Mouse (Mus musculus): ENCODE data around the gene Cdk14. TPM values are rescaled to one million over a fixed set of nuclear protein-coding genes. Genes with fewer than 3 reads are reported as not detected.

The Cdk14 gene
- total RNA-seq, 2 experiments from 2014 or later: 2.5 TPM; not detected in 1

DNA sequence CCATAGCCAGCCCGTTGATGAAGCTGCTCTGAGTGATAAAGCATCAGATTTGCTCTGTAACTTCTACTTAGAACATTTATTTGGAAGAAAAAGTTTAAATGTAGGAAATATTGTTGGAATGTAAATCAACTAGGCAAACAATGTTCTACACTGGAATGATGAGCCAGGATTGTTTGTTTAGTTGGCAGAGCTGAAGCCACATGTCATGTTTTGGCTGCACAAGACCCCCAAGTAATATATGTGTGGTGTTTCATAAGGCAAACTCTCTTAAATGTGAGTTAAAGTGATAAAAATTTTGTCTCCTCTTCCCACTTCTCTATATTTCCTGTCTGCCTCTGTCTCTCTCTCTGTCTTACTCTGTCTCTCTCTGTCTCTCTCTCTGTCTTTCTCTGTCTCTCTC is 291.3 kb downstream of the Cdk14 start:
- ATAC-seq (replicated peaks; ENCODE audit: low FRiP score, poor library complexity, severe bottlenecking): no peak

DNA sequence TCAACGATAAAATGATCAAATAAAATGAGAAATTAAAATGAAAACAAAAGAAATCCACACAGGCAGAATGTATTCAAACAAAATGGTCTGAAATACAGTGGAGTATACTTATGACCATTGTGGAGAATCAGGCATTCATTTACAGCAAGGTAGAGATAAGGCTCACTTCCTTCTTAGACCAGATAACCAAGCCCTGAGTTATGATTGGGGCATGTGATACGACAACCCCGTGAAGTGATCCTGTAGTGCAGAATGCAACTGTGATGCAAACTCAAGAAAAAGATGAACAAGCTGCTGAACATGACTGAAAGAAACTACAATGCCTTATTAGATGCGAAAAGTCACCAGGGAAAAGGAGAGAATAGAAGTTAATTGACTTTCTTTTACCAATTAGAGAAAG is 295.5 kb downstream of the Cdk14 start:
- ATAC-seq (replicated peaks; ENCODE audit: low FRiP score, poor library complexity, severe bottlenecking): no peak

DNA sequence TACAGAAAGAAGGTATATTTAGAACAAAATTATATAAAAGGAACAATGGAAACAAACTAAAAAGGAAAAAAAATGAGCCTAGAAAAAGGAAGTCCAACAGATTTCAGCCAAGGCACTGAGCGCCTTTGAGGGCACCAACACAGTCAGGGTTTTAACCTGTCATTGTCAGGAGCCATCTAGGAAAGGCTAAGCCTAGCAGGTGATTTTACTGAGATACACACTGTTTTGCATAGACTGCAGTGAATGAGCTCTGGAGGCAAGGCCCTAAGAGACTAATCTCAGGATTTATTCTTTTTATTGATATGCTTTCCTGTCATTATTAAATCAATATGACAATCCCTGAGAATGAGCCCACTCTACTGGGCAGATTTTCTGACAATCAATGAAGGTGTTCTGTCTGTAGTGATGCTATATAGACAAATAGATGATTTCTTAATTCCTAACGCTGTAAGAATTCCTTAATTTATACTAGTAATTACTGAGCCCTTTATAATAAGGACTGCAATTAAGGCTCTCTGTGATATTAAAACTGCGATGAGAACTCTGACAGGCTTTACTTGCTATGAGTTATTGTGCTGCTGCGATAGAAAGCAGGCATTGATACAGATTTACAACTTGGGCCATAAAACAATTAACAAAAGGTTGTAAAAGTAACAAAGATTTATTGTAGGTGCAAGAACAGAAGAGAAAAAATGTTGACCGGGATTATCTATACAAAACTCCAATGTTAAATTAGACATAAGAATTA is 303.2 kb downstream of the Cdk14 start:
- no peak for ATAC-seq (replicated peaks; ENCODE audit: low FRiP score, poor library complexity, severe bottlenecking)

DNA sequence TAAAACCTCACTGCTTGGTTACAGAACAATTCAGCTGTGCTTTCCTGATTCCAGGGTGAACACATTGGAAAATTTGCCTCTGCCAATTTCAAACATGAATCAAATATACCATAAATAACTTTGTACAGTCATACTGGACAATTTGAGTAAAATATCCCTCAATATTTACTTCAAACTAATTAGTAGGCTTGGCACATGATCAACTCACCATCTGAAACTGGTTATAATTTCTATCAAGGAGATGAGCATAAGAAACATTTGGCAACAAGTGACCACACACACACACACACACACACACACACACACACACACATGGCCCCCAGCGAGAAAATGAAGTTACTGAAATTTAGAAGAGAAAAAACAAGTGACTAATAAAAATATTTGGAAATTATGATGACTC is 304.6 kb downstream of the Cdk14 start:
- ATAC-seq (replicated peaks; ENCODE audit: low FRiP score, poor library complexity, severe bottlenecking): no peak

DNA sequence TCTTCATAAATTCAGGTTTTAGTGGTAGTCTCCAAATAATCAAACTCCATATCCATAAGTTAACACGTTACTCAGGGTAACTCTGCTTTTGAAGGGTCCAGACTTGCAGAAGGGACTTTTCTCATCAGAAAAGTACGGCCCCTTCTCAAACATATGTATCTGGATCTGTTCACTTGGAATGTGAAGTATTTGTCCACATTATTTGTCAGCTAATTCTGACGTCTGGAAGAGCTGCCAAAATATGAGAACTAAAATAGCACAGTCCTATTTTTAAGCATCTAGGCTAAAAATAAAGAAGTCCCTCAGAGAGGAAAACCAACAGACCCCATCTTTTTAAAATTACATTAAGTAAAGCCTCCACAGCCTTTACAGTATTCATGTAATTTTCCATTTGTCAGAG is 310.5 kb downstream of the Cdk14 start:
- ATAC-seq (replicated peaks; ENCODE audit: low FRiP score, poor library complexity, severe bottlenecking): no peak

DNA sequence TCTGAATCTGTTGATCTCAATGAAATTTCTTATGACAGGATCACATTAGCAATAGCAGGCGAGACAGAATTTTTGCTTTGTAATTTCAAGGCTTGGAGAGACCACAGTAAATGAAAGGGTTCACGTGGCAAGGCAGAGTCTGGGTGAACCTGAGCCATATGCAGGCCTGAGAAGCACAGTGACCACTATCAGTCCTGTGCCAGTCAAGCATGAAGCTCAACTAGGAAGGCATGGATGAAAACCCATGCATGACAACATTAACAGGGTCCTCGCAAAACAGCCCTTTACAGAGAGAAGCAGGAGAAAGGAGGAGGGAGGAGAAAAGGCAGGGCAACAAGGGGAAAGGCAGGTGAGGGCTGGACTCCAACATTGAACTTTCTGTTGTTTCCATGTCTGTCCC is 311.1 kb downstream of the Cdk14 start:
- ATAC-seq (replicated peaks; ENCODE audit: low FRiP score, poor library complexity, severe bottlenecking): no peak

DNA sequence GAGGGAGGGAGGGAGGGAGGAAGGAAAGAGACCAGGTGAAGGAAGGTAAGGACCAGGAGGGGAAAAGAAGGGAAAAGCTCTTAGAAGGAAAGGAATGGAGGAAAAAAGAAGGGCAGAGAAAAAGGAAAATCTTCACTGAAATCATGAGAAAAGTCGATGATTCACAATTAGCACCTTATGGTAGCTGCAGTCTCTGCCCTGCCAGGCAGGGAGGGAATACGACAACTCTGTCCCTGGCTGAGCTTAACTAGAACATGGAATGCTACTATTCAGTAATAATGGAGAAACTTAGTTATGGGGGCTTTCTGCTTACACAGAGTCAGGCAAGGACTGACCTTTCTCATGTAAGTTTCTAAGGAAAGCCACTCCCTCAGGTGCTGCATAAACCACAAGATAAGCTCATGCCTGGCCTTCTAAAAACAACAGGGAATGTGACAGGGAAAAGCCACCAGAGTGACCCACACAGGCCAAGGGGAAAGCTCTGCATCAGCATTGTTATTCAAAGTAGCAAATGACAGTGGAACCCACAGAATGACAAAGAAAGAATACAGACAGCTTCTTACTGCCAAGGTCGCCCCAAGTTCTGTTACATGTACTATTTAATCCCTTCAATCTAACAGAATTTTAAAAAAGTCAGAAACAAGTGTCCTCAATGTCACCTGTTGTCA is 323.7 kb downstream of the Cdk14 start:
- no peak for ATAC-seq (replicated peaks; ENCODE audit: low FRiP score, poor library complexity, severe bottlenecking)

DNA sequence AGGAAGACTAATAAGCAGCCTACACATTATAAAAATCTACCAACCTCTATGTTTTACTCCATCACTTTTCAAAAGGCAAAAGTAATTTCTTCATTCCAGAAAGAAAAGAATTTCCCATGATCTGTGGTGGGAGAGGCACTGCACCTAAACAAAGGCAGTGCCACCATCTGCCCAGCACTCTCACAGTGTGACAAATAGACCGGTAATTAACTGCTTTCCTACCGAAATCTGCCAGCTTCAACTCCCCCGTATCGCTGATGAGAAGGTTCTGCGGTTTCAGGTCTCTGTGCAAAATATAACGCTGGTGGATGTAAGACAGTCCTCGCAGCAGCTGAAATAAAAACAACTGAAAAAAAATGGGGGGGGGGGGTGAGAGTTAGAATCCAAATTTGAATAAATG is 327.4 kb downstream of the Cdk14 start:
- ATAC-seq (replicated peaks; ENCODE audit: low FRiP score, poor library complexity, severe bottlenecking): no peak

DNA sequence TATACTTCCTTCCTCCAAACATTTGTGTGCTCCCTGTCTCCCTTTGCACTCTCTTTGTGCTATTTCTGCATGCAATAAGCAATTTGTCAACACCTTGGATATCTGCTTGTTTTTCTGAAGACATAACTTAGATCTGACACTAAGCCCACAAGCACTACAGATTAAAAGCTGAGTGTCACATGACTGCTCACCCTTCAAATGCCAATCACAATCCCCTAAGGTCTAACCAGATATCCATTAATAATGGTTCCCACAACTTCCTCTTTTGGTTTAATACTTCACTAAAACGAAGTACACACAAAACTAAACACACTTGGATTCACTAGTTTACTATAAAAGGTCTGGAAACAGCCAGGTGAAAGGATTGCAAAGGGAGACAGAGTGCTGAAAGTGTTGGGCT is 348.6 kb downstream of the Cdk14 start:
- no peak for ATAC-seq (replicated peaks; ENCODE audit: low FRiP score, poor library complexity, severe bottlenecking)

DNA sequence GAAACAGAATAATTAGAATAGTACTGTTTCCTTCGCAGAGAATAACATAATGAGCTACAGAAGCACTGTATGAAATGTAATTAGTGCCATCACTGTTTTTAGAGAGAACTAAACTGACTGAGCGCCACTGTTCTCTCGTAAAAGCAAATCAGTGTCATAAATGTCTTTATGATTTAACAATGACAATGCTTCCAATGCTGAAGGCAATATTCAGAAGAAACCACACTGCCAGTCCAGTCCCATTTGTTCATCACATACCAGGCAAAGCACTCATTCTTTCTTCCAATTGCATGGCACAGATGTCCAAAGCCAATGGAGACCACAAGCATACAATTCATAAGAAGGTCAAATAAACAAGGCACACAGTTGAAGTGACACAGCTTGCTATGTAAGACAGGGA is 355.4 kb downstream of the Cdk14 start:
- ATAC-seq (replicated peaks; ENCODE audit: low FRiP score, poor library complexity, severe bottlenecking): no peak

DNA sequence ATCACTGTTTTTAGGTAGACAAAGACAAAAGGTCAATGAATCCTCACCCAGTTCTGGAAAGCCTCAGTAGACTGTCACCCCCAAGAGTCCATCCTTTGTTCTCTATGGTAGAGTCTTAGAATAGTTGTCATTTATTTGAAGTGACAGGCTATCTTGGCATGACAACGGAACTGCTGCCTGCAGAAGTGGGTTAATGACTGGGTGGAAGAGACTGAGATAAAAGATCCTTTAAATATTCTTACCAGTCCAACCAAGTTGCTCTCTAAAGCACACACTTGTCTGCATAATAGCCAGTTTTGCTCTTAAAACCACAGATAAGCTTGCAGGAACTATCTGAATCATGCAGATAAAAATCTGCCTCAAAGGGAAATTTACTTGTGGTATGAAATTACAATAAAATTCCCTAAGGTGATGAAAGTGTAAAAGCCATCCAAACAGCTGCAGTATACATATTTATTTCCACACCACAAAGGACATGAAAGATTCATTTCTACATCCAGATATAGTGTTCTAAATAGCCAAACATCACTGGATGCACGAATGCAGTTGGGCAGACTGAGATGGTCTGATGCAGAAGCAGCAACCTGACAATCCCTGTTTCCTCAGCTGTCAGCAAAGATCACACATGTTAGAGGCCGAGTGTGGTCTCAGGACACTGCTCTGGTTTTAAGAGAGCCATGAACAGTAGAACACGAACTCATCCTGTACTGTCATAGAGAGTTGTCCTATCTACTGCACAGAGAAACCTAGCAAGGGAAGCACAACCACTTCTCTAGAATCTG is 363.8 kb downstream of the Cdk14 start:
- ATAC-seq (replicated peaks; ENCODE audit: low FRiP score, poor library complexity, severe bottlenecking): no peak

DNA sequence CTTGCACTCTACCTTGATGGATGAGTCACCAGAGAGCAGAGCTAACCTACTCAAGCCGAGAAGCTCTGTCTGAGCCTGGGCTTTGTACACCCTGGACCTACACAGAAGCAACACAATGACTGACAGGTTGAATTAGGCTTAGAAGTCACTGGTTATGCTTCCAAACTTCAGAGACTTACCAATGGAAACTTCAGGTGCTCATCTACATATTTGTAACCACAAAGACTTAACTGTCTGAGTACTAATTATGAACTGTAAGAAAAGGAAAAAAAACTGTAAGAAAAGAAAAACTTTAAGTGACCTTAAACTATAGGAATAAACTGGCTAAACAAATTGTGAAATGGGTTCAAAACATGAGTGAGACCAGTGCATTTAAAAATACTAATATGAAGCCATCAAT is 364.6 kb downstream of the Cdk14 start:
- no peak for ATAC-seq (replicated peaks; ENCODE audit: low FRiP score, poor library complexity, severe bottlenecking)

DNA sequence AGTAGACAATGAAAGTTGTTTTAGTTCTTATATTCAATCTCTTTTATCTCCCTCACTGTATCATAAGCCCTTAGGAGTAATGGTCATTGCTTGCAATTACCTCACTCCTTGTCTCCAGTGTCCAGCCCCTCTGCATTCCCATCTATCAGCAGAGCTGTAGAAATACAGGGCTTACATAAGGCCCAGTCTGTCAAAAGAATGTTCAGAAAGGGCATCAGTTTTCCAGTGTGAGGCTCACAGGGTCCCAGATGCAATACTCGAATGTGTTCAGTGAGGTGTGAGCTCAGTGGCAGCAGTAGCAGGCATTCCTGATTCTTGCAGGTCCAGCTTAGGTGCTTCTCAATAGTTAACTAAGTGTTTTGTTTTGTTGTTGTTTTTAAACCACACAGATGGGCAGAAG is 365.8 kb downstream of the Cdk14 start:
- no peak for ATAC-seq (replicated peaks; ENCODE audit: low FRiP score, poor library complexity, severe bottlenecking)

DNA sequence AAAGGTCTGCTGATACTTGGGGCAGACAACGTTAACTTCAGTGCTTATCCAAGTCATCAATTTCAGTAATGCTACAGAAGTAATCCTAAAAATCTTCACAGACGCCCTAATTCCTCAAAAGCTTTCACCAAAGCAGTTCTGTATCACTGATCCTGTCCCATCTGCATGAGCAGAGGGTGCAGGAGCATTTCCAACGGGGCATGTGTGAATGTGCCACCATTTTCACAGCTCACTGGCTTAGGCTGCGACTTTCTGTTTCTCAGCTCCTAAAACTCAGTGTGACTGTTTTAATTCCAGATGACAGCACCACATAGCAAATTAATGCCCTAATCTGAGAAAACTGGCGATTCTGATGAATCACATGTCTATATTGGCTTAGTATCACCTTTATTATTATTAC is 375.8 kb downstream of the Cdk14 start:
- no peak for ATAC-seq (replicated peaks; ENCODE audit: low FRiP score, poor library complexity, severe bottlenecking)

DNA sequence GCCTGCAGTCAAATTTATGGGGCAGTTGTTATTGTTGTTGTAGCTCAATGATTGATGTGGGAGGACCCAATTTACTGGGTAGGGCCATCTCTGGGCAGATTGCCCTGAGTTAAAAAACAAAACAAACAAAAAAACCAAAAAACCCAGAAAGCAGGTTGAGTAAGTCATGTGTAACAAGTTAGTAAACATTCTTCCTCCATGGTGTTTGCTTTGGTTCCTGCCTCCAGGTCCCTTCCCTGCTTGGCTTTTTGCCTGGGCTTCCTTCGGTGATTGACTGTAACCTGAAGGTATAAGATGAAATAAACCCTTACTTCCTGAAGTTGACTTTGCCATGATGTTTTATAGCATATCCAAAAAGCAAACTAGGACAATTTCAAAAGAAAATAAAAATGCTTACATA is 377.4 kb downstream of the Cdk14 start:
- ATAC-seq (replicated peaks; ENCODE audit: low FRiP score, poor library complexity, severe bottlenecking): no peak

DNA sequence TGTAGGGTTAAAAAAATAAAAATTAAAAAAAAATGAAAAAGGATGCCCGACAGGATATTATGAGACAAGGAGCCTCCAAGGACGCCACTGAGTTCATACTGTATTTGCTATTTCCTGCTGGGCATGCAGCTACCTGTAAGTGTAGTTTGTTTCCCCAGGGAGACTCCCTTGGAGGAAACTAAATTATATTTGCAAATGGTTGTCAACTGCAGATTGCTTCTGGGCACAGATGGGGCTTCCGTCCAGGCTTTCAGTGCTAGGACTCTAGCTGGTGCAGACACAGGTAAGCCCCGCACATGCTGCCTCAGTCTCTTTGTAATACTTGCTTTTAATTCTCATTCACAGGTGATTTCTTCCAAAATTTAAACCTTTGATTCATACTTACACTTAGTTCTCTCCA is 378.6 kb downstream of the Cdk14 start:
- ATAC-seq (replicated peaks; ENCODE audit: low FRiP score, poor library complexity, severe bottlenecking): no peak

DNA sequence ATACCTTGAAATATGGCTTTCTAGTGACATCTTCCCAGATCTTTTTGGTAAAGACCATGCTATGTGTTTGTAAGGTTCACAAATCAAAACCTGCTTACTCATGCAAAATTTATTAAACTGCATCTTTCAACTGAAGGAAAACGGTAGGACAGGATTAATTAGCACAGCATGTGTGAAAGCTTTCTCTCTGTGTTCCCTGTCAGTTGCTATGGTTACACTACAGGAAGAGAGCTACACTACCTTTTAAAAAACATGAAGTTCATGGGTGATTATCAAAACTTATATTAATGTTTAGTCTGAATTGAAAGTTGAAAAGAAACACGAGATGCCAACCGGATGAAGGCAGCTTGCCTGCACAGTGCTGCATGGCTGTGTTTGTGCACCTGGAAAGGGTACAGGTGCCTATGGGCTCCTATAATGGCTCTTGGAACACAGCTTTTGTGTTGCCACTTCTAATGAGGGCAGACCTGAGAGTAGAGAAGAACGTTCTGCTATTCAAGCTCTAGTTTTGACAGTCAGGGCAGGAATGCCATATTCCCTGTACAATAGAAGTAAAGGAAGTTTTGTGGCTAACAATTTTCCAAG is 380.3 kb downstream of the Cdk14 start:
- ATAC-seq (replicated peaks; ENCODE audit: low FRiP score, poor library complexity, severe bottlenecking): no peak

DNA sequence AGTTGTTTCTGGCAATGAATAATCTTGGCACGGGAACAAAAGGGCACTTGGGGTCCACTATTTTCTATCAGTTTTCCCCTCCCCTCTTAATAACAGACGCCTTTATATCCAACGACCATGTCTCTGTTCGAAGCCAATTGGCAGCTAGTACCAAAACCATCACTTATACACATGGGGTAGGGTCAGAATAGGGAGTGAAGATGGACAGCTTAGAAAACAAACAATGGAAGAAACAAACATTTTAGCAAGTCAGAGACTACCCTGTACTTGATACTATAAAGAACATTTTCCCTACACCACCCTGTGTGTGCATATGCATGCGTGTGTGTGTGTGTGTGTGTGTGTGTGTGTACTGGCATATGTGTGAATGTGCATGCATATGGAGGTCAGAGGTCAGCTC is 386.7 kb downstream of the Cdk14 start:
- ATAC-seq (replicated peaks; ENCODE audit: low FRiP score, poor library complexity, severe bottlenecking): no peak

DNA sequence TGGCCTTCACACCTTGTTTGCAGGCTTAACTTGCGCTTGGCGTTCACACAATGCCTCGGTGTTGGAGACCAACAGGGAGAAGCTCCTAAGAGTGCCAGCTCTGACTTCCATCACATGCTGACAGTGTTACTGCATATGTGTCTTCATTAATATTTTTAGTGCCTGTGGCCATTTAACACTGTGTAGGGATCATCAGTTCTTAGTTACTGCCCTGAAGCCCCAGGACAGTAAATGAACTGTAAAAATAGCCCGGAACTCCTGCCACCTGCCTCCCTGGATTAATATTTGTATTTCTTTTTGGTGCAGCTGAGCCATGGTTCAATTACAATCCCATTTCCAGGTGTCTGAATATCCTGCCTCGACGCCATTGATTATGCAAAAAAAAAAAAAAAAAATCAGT is 387.3 kb downstream of the Cdk14 start:
- no peak for ATAC-seq (replicated peaks; ENCODE audit: low FRiP score, poor library complexity, severe bottlenecking)

DNA sequence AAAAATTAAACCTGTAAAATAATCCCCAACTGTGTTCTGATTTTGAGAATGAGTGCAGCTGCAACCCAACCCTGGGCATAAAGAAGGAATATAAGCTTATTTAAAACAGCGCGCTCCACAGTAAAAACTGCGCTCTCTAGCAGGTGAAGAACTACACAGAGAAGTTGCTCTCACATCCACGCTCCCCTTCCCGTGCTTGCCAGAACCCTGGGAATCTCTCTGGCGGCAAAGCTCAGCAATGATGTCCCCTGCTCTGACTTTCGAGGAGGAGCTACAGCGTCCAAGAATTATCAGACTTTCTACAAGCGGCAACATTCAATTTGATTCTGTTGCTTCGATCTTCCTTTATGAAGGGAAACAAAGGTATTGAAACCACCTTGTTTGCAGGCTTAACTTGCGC is 387.7 kb downstream of the Cdk14 start:
- no peak for ATAC-seq (replicated peaks; ENCODE audit: low FRiP score, poor library complexity, severe bottlenecking)

DNA sequence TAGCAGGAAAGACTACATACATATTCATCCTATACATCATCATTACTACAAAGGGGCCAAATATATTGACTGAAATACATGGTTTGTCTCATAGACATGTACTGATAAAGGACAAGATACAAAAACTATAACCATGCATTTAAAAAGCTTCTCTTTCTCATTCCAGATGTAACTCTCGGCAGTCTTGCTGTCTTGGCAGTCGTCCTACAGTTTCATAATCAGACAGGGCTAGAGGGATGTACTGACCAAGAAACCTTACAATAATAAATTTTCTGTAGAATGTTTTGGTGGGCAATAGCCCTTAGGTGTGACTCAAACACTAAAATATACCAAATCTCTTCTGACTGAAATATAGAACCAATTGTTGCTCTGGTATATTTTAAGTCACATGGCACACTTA is 389.7 kb downstream of the Cdk14 start:
- ATAC-seq (replicated peaks; ENCODE audit: low FRiP score, poor library complexity, severe bottlenecking): no peak

All from erythroid progenitor cell, adult 5-6 weeks (primary cell).